Mouse (Mus musculus) hindbrain, embryonic 16.5 days (tissue): ENCODE data around the gene Pagr1a. TPM values are rescaled to one million over a fixed set of nuclear protein-coding genes. Genes with fewer than 3 reads are reported as not detected.

Source experiments
- ATAC-seq: fragments of 200-750 bp; cut with Nextera tagmentation; 2 replicates; pipeline ENCODE4 v1.8.0; 2017; ENCODE audit warnings: moderate TSS enrichment, moderate library complexity
- H3K27ac ChIP-seq: fragments of 300-500 bp; sonication (generic); 2 replicates; pipeline ENCODE4 v1.5.1; 2014; ENCODE audit warnings: low read depth, mild to moderate bottlenecking, control low read depth, low read length, moderate library complexity
- H3K27me3 ChIP-seq: fragments of 300-500 bp; sonication (generic); replicated peaks from 2 replicates; pipeline ENCODE4 v1.6.1; 2014; ENCODE audit warnings: low read length; ENCODE audit not compliant: control insufficient read depth, insufficient read depth
- H3K36me3 ChIP-seq: fragments of 300-500 bp; sonication (generic); 2 replicates; pipeline ENCODE4 v1.6.1; 2014; ENCODE audit warnings: mild to moderate bottlenecking, low read length, moderate library complexity, mixed read lengths; ENCODE audit not compliant: control insufficient read depth, insufficient read depth
- H3K4me1 ChIP-seq: fragments of 300-500 bp; sonication (generic); 2 replicates; pipeline ENCODE4 v1.6.1; 2014; ENCODE audit warnings: low read depth, low read length; ENCODE audit not compliant: control insufficient read depth, insufficient read depth
- H3K4me2 ChIP-seq: fragments of 300-500 bp; sonication (generic); 2 replicates; pipeline ENCODE4 v1.6.1; 2014; ENCODE audit warnings: mild to moderate bottlenecking, low read length, control low read depth, moderate library complexity
- H3K4me3 ChIP-seq: fragments of 300-500 bp; sonication (generic); 2 replicates; pipeline ENCODE4 v1.5.1; 2014; ENCODE audit warnings: mild to moderate bottlenecking, low read length, control low read depth, moderate library complexity
- H3K9ac ChIP-seq: fragments of 300-500 bp; sonication (generic); 2 replicates; pipeline ENCODE4 v1.6.1; 2014; ENCODE audit warnings: low read depth, mild to moderate bottlenecking, control low read depth, low read length, moderate library complexity
- H3K9me3 ChIP-seq: fragments of 300-500 bp; sonication (generic); 2 replicates; pipeline ENCODE4 v1.6.1; 2014; ENCODE audit warnings: mild to moderate bottlenecking, low read length, moderate library complexity; ENCODE audit not compliant: control insufficient read depth
- WGBS: fragments of 180-500 bp; shearing (Covaris S2); extraction: QIAGEN DNeasy Blood & Tissue Kit; methylation state at CpG from one replicate; pipeline ENCODE4 v1.1.7; 2014; 5-methylcytosine and 5-hydroxymethylcytosine counted together
- microRNA-seq: library from miRNA; unstranded; fragments of <30 nt; microRNA quantifications from one replicate; pipeline ENCODE4, GENCODE M21; 2017
- polyA plus RNA-seq: library from polyadenylated mRNA; unstranded; fragments of >200 nt; fragmentation: Nextera tagmentation; extraction: Ambion mirVana; gene quantifications from 2 replicates; pipeline ENCODE4 v1.2.1, GENCODE M21; 2015

Pagr1a gene
- polyA plus RNA-seq, 1 experiment from 2014 or later, result 26.9 TPM

- 19% methylated on average over 8 of the region's 8 CpGs for WGBS
- Histone ChIP-seq H3K9ac (peak overlapping the region; percentile 99), H3K4me3 (peak overlapping the region; percentile 99), H3K36me3 (peaks cover 27% of the 10 kb centered on the region; the same call in 1 of the 2 replicates), H3K4me1 (peaks cover 9% of the 10 kb centered on the region), H3K27ac (peak overlapping the region; percentile 97; the same call in 1 of the 2 replicates), H3K27me3 (no peaks in the 10 kb centered on the region), H3K4me2 (peak overlapping the region; percentile 48), H3K9me3 (no peaks in the 10 kb centered on the region)
- ATAC-seq, result no peak; the same call in 1 of the 2 replicates
Observed at GRCm38 (mm10) chr7:126975493-126975892, 41.7 kb downstream of the Pagr1a start.

- Histone ChIP-seq H3K9ac (no peak overlapping the region), H3K36me3 (peaks cover 37% of the 10 kb centered on the region), H3K27ac (no peak overlapping the region), H3K4me1 (no peaks in the 10 kb centered on the region), H3K9me3 (no peaks in the 10 kb centered on the region), H3K27me3 (no peaks in the 10 kb centered on the region), H3K4me3 (no peak overlapping the region), H3K4me2 (no peak overlapping the region)
- ATAC-seq, result no peak
- 59% methylated on average over 6 of the region's 6 CpGs for WGBS
Observed at GRCm38 (mm10) chr7:126967361-126967760, 49.8 kb downstream of the Pagr1a start.

- H3K9me3 ChIP-seq, result no peaks in the 10 kb centered on the region
- no peak overlapping the region for H3K9ac ChIP-seq
- 0 out of 2 replicates have a peak, but pooled peaks cover 3% of the 10 kb centered on the region for H3K27me3 ChIP-seq
- no peak overlapping the region for H3K4me3 ChIP-seq
- H3K27ac ChIP-seq, result no peak overlapping the region
- H3K4me2 ChIP-seq, result no peak overlapping the region
- H3K4me1 ChIP-seq, result no peaks in the 10 kb centered on the region
- ATAC-seq, result no peak
- WGBS, result 72% methylated on average over 3 of the region's 3 CpGs
- peaks cover 43% of the 10 kb centered on the region for H3K36me3 ChIP-seq
Observed at GRCm38 (mm10) chr7:126965568-126965967, 51.6 kb downstream of the Pagr1a start.

Small RNA genes lying within 50 kb of the gene (microRNA-seq; reads per million reads assigned to microRNA genes)
- gene Gm44343, result not detected

Other genes starting within 250 kb of the Pagr1a start
- gene Ypel3, start 240.4 kb downstream of the Pagr1a start, polyA plus RNA-seq, result 187 and 200 TPM in 2 replicates
- 0.29 and 0.55 TPM in 2 replicates for gene Tbx6, start 235.9 kb downstream of the Pagr1a start, polyA plus RNA-seq
- 157 and 165 TPM in 2 replicates for gene Ppp4c, start 224.9 kb downstream of the Pagr1a start, polyA plus RNA-seq
- 52.8 and 59.4 TPM in 2 replicates for gene Fam57b, start 219.7 kb downstream of the Pagr1a start, polyA plus RNA-seq
- 0.49 TPM in 1 of 2 replicates, not detected in the other for gene 4930451I11Rik, start 185.7 kb downstream of the Pagr1a start, polyA plus RNA-seq
- gene Doc2a, start 169.9 kb downstream of the Pagr1a start, polyA plus RNA-seq, result 31.1 and 34.0 TPM in 2 replicates
- 21.1 and 23.6 TPM in 2 replicates for gene Hirip3, start 155.4 kb downstream of the Pagr1a start, polyA plus RNA-seq
- gene Ino80e, start 155.0 kb downstream of the Pagr1a start, polyA plus RNA-seq, result 88.3 and 100 TPM in 2 replicates
- 52.8 and 60.3 TPM in 2 replicates for gene Taok2, start 132.6 kb downstream of the Pagr1a start, polyA plus RNA-seq
- 34.0 and 35.9 TPM in 2 replicates for gene Tmem219, start 94.4 kb downstream of the Pagr1a start, polyA plus RNA-seq
- 126 and 134 TPM in 2 replicates for gene Kctd13, start 88.5 kb downstream of the Pagr1a start, polyA plus RNA-seq
- gene Asphd1, start 67.8 kb downstream of the Pagr1a start, polyA plus RNA-seq, result 9.4 and 11.5 TPM in 2 replicates
- gene Sez6l2, start 66.8 kb downstream of the Pagr1a start, polyA plus RNA-seq, result 54.9 and 56.7 TPM in 2 replicates
- 160 and 162 TPM in 2 replicates for gene Cdipt, start 41.4 kb downstream of the Pagr1a start, polyA plus RNA-seq
- 1.2 and 1.6 TPM in 2 replicates for gene Cdiptos, start 41.3 kb downstream of the Pagr1a start, polyA plus RNA-seq
- 3.9 and 4.8 TPM in 2 replicates for gene Mvp, start 2.7 kb downstream of the Pagr1a start, polyA plus RNA-seq
- gene Pagr1b, start 868 bp downstream of the Pagr1a start, polyA plus RNA-seq, result 0.31 TPM in 1 of 2 replicates, not detected in the other
- gene Gm42742, start 3.7 kb upstream of the Pagr1a start, polyA plus RNA-seq, result 47.5 and 81.5 TPM in 2 replicates
- gene Prrt2, start 3.9 kb upstream of the Pagr1a start, polyA plus RNA-seq, result 71.4 and 84.6 TPM in 2 replicates
- gene Maz, start 9.7 kb upstream of the Pagr1a start, polyA plus RNA-seq, result 53.9 and 55.0 TPM in 2 replicates
- gene Kif22, start 25.1 kb upstream of the Pagr1a start, polyA plus RNA-seq, result 22.2 and 29.8 TPM in 2 replicates
- gene Zg16, start 70.0 kb upstream of the Pagr1a start, polyA plus RNA-seq, result not detected in 2 replicates
- gene AI467606, start 74.0 kb upstream of the Pagr1a start, polyA plus RNA-seq, result 2.2 and 2.4 TPM in 2 replicates
- 1.1 TPM in 2 replicates for gene Qprt, start 104.9 kb upstream of the Pagr1a start, polyA plus RNA-seq
- 0.07 TPM in 1 of 2 replicates, not detected in the other for gene Spn, start 120.5 kb upstream of the Pagr1a start, polyA plus RNA-seq
- gene Cd2bp2, start 178.7 kb upstream of the Pagr1a start, polyA plus RNA-seq, result 70.4 and 72.7 TPM in 2 replicates
- gene Tbc1d10b, start 191.1 kb upstream of the Pagr1a start, polyA plus RNA-seq, result 27.0 and 29.1 TPM in 2 replicates
- 3.5 and 47.0 TPM in 2 replicates for gene Mylpf, start 191.5 kb upstream of the Pagr1a start, polyA plus RNA-seq
- 42.7 and 49.1 TPM in 2 replicates for gene Zfp553, start 215.7 kb upstream of the Pagr1a start, polyA plus RNA-seq
- 12.1 and 12.3 TPM in 2 replicates for gene Sept1, start 215.8 kb upstream of the Pagr1a start, polyA plus RNA-seq
- 76.8 and 82.6 TPM in 2 replicates for gene Zfp771, start 226.9 kb upstream of the Pagr1a start, polyA plus RNA-seq
- 118 and 122 TPM in 2 replicates for gene Dctpp1, start 243.4 kb upstream of the Pagr1a start, polyA plus RNA-seq